9 mouse cellular contexts compared by ENCODE assay signal in genomic region chr6:118922328-118923211, GRCm38 (mm10).
A peak's percentile ranks its signal among the peaks of the same experiment; 100 is the strongest.
DNase-seq lines count a peak whose midpoint lies in the region; ATAC-seq and TF ChIP-seq lines count a peak whose summit lies in the region.
"Had no signal": no experiment of that assay in that cellular context is flagged by ENCODE, and none has a peak within 500 bp of the region (broad histone marks: within the 10 kb centered on the region; RNA-seq: fewer than 3 reads in every experiment).

No protein-coding gene starts in this region.

- TF ChIP-seq EP300 in ES-Bruce4 (IDR thresholded peaks at IDR 0.05; ENCODE audit: insufficient read depth, low read depth, low read length): no peak

- H3K36me3 ChIP-seq in ES-Bruce4 (ENCODE audit: control insufficient read depth, insufficient read depth, low read length, poor library complexity, severe bottlenecking): no peaks in the 10 kb centered on the region
- no peaks in the 10 kb centered on the region for H3K36me3 ChIP-seq in forebrain, embryonic 11.5 days (ENCODE audit: control insufficient read depth, insufficient read depth, low read length)
- H3K36me3 ChIP-seq in thymus, adult 2 months (ENCODE audit: control insufficient read depth, insufficient read depth, low read length): no peaks in the 10 kb centered on the region

- 31% methylated on average over 13 of the region's 13 CpGs for WGBS in forebrain, embryonic 11.5 days
- 24% methylated on average over 13 of the region's 13 CpGs for WGBS in large intestine, adult 2 months
- WGBS in thymus, adult 2 months: 37% methylated on average over 13 of the region's 13 CpGs

- intact Hi-C loops in heart, postnatal 36 days (cut with DNase I): loop anchor here (1.0 to 10.0 kb wide), 3 partner anchors 182 to 422 kb away; no protein-coding TSS in a partner anchor

- TF ChIP-seq POLR2A in ES-Bruce4 (IDR thresholded peaks at IDR 0.05; ENCODE audit: insufficient read depth, low read length): no peak
- no peak for TF ChIP-seq POLR2A in thymus, adult 2 months (IDR thresholded peaks at IDR 0.05; ENCODE audit: control insufficient read depth, extremely low read depth, insufficient read depth, low read length, poor library complexity)

- no peak overlapping the region for H3K4me2 ChIP-seq in forebrain, embryonic 11.5 days (ENCODE audit: low read depth, low read length, severe bottlenecking)

- H3K27ac ChIP-seq in ES-Bruce4 (ENCODE audit: insufficient read depth, low read length): no peak overlapping the region
- no peak overlapping the region for H3K27ac ChIP-seq in forebrain, embryonic 11.5 days (ENCODE audit: low read depth, low read length)
- H3K27ac ChIP-seq in thymus, adult 2 months (ENCODE audit: control insufficient read depth, insufficient read depth, low read length): no peak overlapping the region

- peak; percentile 49 for ATAC-seq in forebrain, embryonic 11.5 days (replicated peaks; ENCODE audit: low FRiP score)

- no peaks in the 10 kb centered on the region for H3K4me1 ChIP-seq in ES-Bruce4 (ENCODE audit: control insufficient read depth, insufficient read depth, low read length)
- H3K4me1 ChIP-seq in forebrain, embryonic 11.5 days (replicated peaks; ENCODE audit: control insufficient read depth, insufficient read depth, low read length): 0 out of 2 replicates have a peak, but pooled peaks cover 3% of the 10 kb centered on the region
- no peaks in the 10 kb centered on the region for H3K4me1 ChIP-seq in thymus, adult 2 months (replicated peaks; ENCODE audit: control insufficient read depth, insufficient read depth, low read length)

- no peaks in the 10 kb centered on the region for H3K9me3 ChIP-seq in ES-Bruce4 (replicated peaks; ENCODE audit: control insufficient read depth, insufficient read depth, low read length, poor library complexity, severe bottlenecking)
- no peaks in the 10 kb centered on the region for H3K9me3 ChIP-seq in forebrain, embryonic 11.5 days (ENCODE audit: control insufficient read depth, low read length)

- TF ChIP-seq CTCF in ES-Bruce4 (IDR thresholded peaks at IDR 0.05; ENCODE audit: low read depth, low read length): peak; percentile 80
- TF ChIP-seq CTCF in thymus, adult 2 months (IDR thresholded peaks at IDR 0.05; ENCODE audit: borderline replicate concordance, control insufficient read depth, extremely low read depth, insufficient read depth, low read length, poor library complexity): peak; percentile 82; the same call in 1 of the 2 replicates

- DNase-seq in c-Kit-positive CD71-negative TER-119-negative erythroid progenitor cells, embryonic 14.5 days (ENCODE audit: low read depth): peak; percentile 56
- peak; percentile 88 for DNase-seq in forebrain, embryonic 11.5 days (ENCODE audit: low spot score)
- DNase-seq in heart, postnatal 36 days: peak; percentile 76 to 77
- DNase-seq in large intestine, adult 2 months (ENCODE audit: low read depth, low spot score): peak; percentile 21
- DNase-seq in lung, adult 18-20 months: peak; percentile 72 to 82
- peak; percentile 33 for DNase-seq in ovary, adult 18-20 months (ENCODE audit: low spot score)
- peak; percentile 77 for DNase-seq in thymus, adult 2 months

- H3K27me3 ChIP-seq in ES-Bruce4 (ENCODE audit: control insufficient read depth, insufficient read depth, low read length, poor library complexity, severe bottlenecking): no peaks in the 10 kb centered on the region
- no peaks in the 10 kb centered on the region for H3K27me3 ChIP-seq in forebrain, embryonic 11.5 days (ENCODE audit: control insufficient read depth, insufficient read depth, low read length)
- no peaks in the 10 kb centered on the region for H3K27me3 ChIP-seq in thymus, adult 2 months (ENCODE audit: control insufficient read depth, insufficient read depth, low read length)

- H3K4me3 ChIP-seq in ES-Bruce4 (ENCODE audit: low read depth, low read length): no peak overlapping the region
- no peak overlapping the region for H3K4me3 ChIP-seq in forebrain, embryonic 11.5 days (ENCODE audit: low read depth, low read length)
- H3K4me3 ChIP-seq in thymus, adult 2 months (ENCODE audit: control insufficient read depth, insufficient read depth, low read length): no peak overlapping the region
- H3K4me3 ChIP-seq: erythroblast, embryonic 14.5 days had no signal

- no peak overlapping the region for H3K9ac ChIP-seq in ES-Bruce4 (ENCODE audit: low read depth, poor library complexity, severe bottlenecking)
- H3K9ac ChIP-seq in forebrain, embryonic 11.5 days (ENCODE audit: low read length): no peak overlapping the region

Comparison
In these comparisons a context has a peak if more than half of its experiments do, and no peak if none do; other contexts are left out.
1. DNase-seq: peak in every context shown above with its lines; median percentile 88 in forebrain, embryonic 11.5 days; 77 in lung, adult 18-20 months; 77 in thymus, adult 2 months; 76 in heart, postnatal 36 days; 56 in c-Kit-positive CD71-negative TER-119-negative erythroid progenitor cells, embryonic 14.5 days; 33 in ovary, adult 18-20 months; 21 in large intestine, adult 2 months.